Mouse (Mus musculus) intestine, postnatal 0 days (tissue): ENCODE results near the gene Gtf2a1l. TPM values are rescaled to one million over a fixed set of nuclear protein-coding genes. Genes with fewer than 3 reads are reported as not detected.

Source experiments
- ATAC-seq: fragments of 200-750 bp; cut with Nextera tagmentation; 2 replicates; pipeline ENCODE4 v1.8.0; 2017; ENCODE audit warnings: mild to moderate bottlenecking, moderate TSS enrichment, moderate library complexity
- H3K27ac ChIP-seq: fragments of 300-500 bp; sonication (generic); 2 replicates; pipeline ENCODE4 v1.5.1; 2014; ENCODE audit warnings: mild to moderate bottlenecking, low read depth, low read length, moderate library complexity
- H3K27me3 ChIP-seq: fragments of 300-500 bp; sonication (generic); replicated peaks from 2 replicates; pipeline ENCODE4 v1.6.1; 2014; ENCODE audit warnings: low read length, mixed read lengths; ENCODE audit not compliant: control insufficient read depth, insufficient read depth
- H3K36me3 ChIP-seq: fragments of 300-500 bp; sonication (generic); 2 replicates; pipeline ENCODE4 v1.6.1; 2014; ENCODE audit warnings: mild to moderate bottlenecking, moderate library complexity; ENCODE audit not compliant: control insufficient read depth, insufficient read depth
- H3K4me1 ChIP-seq: fragments of 300-500 bp; sonication (generic); replicated peaks from 2 replicates; pipeline ENCODE4 v1.6.1; 2014; ENCODE audit warnings: antibody characterized with exemption, low read length, mixed read lengths; ENCODE audit not compliant: control insufficient read depth, insufficient read depth
- H3K4me2 ChIP-seq: fragments of 300-500 bp; sonication (generic); replicated peaks from 2 replicates; pipeline ENCODE4 v1.6.1; 2014; ENCODE audit warnings: low read depth, mild to moderate bottlenecking, moderate library complexity
- H3K4me3 ChIP-seq: fragments of 300-500 bp; sonication (generic); 2 replicates; pipeline ENCODE4 v1.5.1; 2014; ENCODE audit warnings: low read depth, low read length
- H3K9ac ChIP-seq: fragments of 300-500 bp; sonication (generic); 2 replicates; pipeline ENCODE4 v1.6.1; 2014; ENCODE audit warnings: mild to moderate bottlenecking, low read depth, low read length
- H3K9me3 ChIP-seq: fragments of 300-500 bp; sonication (generic); 2 replicates; pipeline ENCODE4 v1.6.1; 2016; ENCODE audit warnings: mixed run types; ENCODE audit not compliant: control insufficient read depth
- CTCF ChIP-seq: sonication (generic); IDR thresholded peaks from 2 replicates; pipeline ENCODE4 v1.5.1; 2016; ENCODE audit warnings: low read depth, mild to moderate bottlenecking, control low read depth, antibody characterized with exemption, moderate library complexity
- WGBS: fragments of 180-500 bp; shearing (Covaris S2); extraction: QIAGEN DNeasy Blood & Tissue Kit; methylation state at CpG from one replicate; pipeline ENCODE4 v1.1.7; 2014; 5-methylcytosine and 5-hydroxymethylcytosine counted together
- polyA plus RNA-seq: library from polyadenylated mRNA; unstranded; fragments of >200 nt; fragmentation: Nextera tagmentation; extraction: Ambion mirVana; gene quantifications from 2 replicates; pipeline ENCODE4 v1.2.1, GENCODE M21; 2015

Gene Gtf2a1l
- not detected in 2 replicates for polyA plus RNA-seq

DNA sequence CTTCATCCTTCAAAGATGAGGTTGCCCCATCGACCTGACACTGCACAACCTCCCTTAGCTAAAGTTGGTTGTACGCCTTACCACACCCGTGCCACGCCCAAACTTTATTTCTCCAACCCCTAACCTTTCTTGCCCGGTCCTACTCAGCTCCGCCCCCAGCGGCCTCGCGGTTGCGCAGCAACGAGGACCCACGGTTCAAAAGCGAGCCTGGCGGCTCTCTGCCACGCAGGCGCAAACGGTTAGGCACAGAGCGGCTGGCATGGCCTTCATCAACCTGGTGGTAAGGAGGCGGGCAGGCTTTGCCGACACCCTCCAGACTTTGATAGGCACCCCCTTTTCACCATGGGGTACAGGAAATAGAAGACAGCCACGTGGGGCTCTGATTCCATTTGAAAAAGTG, at the start of gene Gtf2a1l:
TSS of gene Gtf2a1l (plus strand) at position 209 of the 400 bp plus-strand sequence.
- Histone ChIP-seq H3K9ac (no peak within 1 kb of the TSS), H3K27me3 (no peaks in the 10 kb centered on the region), H3K4me2 (peak within 1 kb of the TSS; percentile 46), H3K9me3 (no peaks in the 10 kb centered on the region), H3K4me1 (0 out of 2 replicates have a peak, but pooled peaks cover 4% of the 10 kb centered on the region), H3K4me3 (no peak within 1 kb of the TSS), H3K36me3 (no peaks in the 10 kb centered on the region), H3K27ac (no peak within 1 kb of the TSS)
- peak; percentile 24; the same call in 1 of the 2 replicates for TF ChIP-seq CTCF
- ATAC-seq: no peak
- 24% methylated on average over 21 of the region's 21 CpGs for WGBS

DNA sequence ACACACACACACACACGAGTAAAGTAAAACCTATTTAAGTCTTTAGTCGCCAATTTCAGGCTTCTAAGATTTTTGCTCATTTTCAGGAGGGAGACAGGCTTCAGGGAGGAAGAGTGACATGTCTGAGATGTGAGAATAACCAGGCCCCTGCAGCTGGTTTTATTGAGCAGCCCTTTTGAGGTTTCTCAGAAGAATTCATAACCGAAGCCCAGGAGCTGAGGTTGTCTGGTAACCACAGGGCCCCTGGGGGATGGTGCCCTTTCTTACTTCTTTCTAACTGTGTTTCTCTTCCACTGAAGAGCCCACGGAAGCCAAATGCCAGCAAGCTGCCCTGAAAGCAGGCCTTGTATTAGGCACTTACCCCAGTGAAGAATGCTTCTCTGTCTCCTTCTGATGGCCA, 47.5 kb upstream of the Gtf2a1l start:
- Histone ChIP-seq H3K4me3 (no peak overlapping the region), H3K36me3 (no peaks in the 10 kb centered on the region)
- 63% methylated on average over 4 of the region's 4 CpGs for WGBS

DNA sequence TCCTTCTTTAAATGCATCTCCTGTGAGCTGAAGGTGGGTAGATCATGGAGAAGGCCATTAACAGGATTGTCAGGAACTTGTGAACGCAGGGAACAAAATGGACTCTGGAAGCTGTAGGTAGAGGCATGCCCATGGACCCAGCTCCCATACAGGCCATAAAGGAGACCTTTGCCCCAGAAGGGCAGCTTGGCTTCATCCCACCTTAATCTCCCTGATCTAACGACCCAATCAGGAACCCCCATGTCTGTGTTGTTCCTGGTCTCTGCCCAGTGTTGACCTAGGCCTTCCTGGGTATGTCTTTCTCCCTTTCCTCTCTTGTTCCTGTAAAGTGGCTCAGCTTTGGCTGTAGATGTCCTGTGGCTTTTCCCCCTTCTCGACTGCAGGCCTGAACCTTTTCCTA, 47.1 kb upstream of the Gtf2a1l start:
- no peak for TF ChIP-seq CTCF
- no peaks in the 10 kb centered on the region for H3K4me1 ChIP-seq
- H3K4me3 ChIP-seq: no peak overlapping the region
- no peak overlapping the region for H3K9ac ChIP-seq
- no peaks in the 10 kb centered on the region for H3K36me3 ChIP-seq
- no peak overlapping the region for H3K4me2 ChIP-seq
- ATAC-seq: no peak; the same call in 1 of the 2 replicates
- H3K9me3 ChIP-seq: no peaks in the 10 kb centered on the region
- H3K27me3 ChIP-seq: no peaks in the 10 kb centered on the region
- WGBS: 53% methylated on average over 3 of the region's 3 CpGs
- no peak overlapping the region for H3K27ac ChIP-seq

More for the DNA sequence above, 47.5 kb upstream of the Gtf2a1l start:
- no peaks in the 10 kb centered on the region for H3K4me1 ChIP-seq
- no peak for TF ChIP-seq CTCF
- no peak overlapping the region for H3K9ac ChIP-seq
- no peak overlapping the region for H3K4me2 ChIP-seq
- no peaks in the 10 kb centered on the region for H3K9me3 ChIP-seq
- H3K27ac ChIP-seq: no peak overlapping the region
- no peak for ATAC-seq
- H3K27me3 ChIP-seq: no peaks in the 10 kb centered on the region

DNA sequence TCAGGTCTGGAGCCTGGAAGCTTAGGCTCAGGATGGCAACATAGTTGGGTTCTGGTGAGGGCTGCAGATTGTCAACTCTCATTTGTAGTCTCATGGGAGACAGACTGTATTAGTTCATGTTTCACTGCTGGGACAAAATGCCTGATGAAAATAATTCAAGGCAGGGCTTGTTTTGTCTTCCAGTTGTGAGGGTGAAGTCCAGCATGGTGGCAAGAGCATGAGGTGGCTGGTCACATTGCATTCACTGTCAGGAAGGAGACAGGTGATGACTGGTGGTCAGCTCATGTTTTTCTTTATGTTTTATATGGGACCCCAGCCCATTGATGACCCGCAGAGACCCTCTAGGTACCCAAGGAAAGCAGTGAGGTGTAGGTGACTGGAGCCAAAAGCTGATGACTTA, 45.7 kb upstream of the Gtf2a1l start:
- no peak overlapping the region for H3K9ac ChIP-seq
- WGBS: 81% methylated on average over 1 of the region's 1 CpGs
- H3K4me1 ChIP-seq: peaks cover 6% of the 10 kb centered on the region; the same call in 1 of the 2 replicates
- no peaks in the 10 kb centered on the region for H3K9me3 ChIP-seq
- H3K4me2 ChIP-seq: no peak overlapping the region
- H3K36me3 ChIP-seq: 0 out of 2 replicates have a peak, but pooled peaks cover 4% of the 10 kb centered on the region
- ATAC-seq: no peak
- TF ChIP-seq CTCF: no peak
- no peak overlapping the region for H3K4me3 ChIP-seq
- H3K27ac ChIP-seq: no peak overlapping the region
- no peaks in the 10 kb centered on the region for H3K27me3 ChIP-seq

DNA sequence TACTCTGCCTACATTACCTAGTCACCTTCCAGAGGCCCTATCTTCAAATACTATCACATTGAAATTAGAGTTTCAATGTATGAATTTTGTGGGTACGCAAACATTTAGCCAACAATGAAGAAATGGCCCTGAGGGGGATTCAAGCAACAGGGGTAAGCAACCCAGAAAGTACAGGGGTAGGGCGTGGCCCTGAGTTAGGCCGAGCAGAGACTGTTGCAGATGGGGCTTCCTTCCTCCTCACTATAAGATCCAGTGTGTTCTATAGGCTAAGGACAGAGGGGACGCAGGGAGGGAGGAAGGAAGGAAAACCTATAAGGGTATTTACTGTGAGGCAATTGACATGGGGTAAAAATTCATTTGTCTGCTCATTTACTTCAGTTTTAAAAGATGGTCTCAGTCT, 44.1 kb upstream of the Gtf2a1l start:
- Histone ChIP-seq H3K9ac (no peak overlapping the region), H3K4me1 (peaks cover 7% of the 10 kb centered on the region; the same call in 1 of the 2 replicates)
- TF ChIP-seq CTCF: no peak

DNA sequence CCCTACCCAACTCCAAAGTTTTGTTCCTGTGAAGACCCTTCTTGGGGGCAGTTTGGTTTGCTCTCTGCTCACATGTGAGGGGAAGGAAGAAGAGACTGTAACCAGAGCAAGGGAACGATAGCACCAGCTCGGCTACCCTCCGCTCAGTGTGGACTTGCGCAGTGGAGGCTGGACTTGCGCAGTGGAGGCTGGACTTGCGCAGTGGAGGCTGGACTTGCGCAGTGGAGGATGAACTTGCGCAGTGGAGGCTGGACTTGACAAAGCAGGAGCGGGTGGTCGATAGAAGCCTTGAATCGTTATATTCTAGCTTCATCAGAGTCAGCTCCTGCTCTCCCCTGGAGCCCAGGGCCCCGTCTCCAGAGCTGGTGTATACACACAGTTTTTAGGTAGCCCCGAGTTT, 43.1 kb upstream of the Gtf2a1l start:
- H3K4me2 ChIP-seq: no peak overlapping the region
- H3K27ac ChIP-seq: 0 out of 2 replicates have a peak overlapping the region, but pooled peaks have one; percentile 1
- TF ChIP-seq CTCF: no peak
- H3K9ac ChIP-seq: no peak overlapping the region
- H3K4me1 ChIP-seq: peaks cover 15% of the 10 kb centered on the region; the same call in 1 of the 2 replicates
- WGBS: 93% methylated on average over 13 of the region's 13 CpGs
- no peaks in the 10 kb centered on the region for H3K27me3 ChIP-seq
- H3K36me3 ChIP-seq: 0 out of 2 replicates have a peak, but pooled peaks cover 4% of the 10 kb centered on the region
- H3K9me3 ChIP-seq: no peaks in the 10 kb centered on the region
- ATAC-seq: no peak
- no peak overlapping the region for H3K4me3 ChIP-seq

More for the DNA sequence above, 44.1 kb upstream of the Gtf2a1l start:
- no peak overlapping the region for H3K27ac ChIP-seq
- H3K27me3 ChIP-seq: no peaks in the 10 kb centered on the region
- H3K36me3 ChIP-seq: 0 out of 2 replicates have a peak, but pooled peaks cover 4% of the 10 kb centered on the region
- 80% methylated on average over 4 of the region's 4 CpGs for WGBS
- no peak overlapping the region for H3K4me3 ChIP-seq
- no peaks in the 10 kb centered on the region for H3K9me3 ChIP-seq
- ATAC-seq: no peak
- no peak overlapping the region for H3K4me2 ChIP-seq
